Mouse (Mus musculus) neutrophil, adult 59 days (primary cell): ENCODE results near the gene Tpst1. TPM values are rescaled to one million over a fixed set of nuclear protein-coding genes. Genes with fewer than 3 reads are reported as not detected.

Experiments used
- total RNA-seq, 2 experiments: library from RNA; stranded (reverse); gene quantifications; 1 replicate in 1 of 2; 2 replicates in 1 of 2; pipeline ENCODE4 v1.2.4; 2023

Tpst1 gene
- 1 to 10 TPM; 2.9 to 3.2 TPM for total RNA-seq

DNA sequence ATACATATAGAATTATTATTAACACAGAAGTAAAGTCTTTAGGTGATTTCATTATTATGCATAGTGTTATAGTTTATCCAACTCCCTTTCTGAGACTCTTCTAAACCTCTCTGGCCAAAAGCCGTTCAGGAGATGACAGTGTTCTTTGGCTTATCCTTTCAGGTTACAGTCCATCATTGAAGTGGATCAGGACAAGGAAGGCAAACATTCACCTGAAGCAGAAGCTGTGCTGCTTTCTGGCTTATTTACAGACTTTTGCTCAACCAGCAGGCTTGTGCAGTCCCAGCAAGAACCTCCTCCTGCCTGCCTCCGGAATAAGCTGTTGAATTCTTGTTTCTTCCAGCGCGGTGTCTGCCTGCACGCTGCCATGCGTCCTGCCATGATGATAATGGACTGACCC is at the start of gene Tpst1:
Tpst1 (plus strand) TSS at position 301 of the 400 bp plus-strand sequence.

DNA sequence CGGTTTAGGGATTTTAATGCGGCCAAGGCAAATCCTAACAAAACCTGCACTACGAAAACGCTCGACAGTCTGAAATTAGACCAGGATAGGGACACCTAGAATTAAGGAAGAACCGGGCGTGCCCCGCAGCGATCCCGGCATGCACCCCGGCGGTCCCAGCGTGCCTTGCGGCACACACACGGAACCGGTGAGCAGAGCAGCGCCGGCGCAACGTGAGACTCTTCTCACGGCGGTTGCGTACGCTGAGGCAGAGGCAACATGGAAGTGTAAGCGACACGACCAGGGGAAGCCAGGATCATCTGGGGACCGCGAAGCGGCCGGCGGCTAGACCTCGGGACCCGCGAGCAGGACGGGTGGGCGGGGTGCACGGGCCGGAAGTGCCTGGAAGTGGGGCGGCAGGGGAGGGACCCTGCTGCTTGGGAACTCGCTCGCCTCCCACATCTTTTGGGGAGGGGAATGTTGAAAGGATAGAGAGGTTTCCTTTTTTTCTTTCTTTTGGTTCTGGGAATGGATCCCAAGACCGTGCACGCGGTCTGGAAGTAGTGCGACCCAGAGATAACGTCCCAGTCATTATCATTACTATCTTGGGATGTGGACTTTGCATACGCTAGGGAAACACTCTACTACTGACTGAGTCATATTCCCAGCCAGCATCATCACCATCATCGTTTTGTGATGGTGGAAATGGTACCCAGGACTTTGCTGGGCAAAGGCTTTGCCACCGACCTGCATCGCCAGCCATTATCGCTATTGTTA is 43.8 kb upstream of the Tpst1 start, which contains the start of the genes Asl and Crcp:
Asl (minus strand) TSS at position 106 of the 756 bp plus-strand sequence.
Crcp (plus strand) TSS at position 149 of the 756 bp plus-strand sequence.

DNA sequence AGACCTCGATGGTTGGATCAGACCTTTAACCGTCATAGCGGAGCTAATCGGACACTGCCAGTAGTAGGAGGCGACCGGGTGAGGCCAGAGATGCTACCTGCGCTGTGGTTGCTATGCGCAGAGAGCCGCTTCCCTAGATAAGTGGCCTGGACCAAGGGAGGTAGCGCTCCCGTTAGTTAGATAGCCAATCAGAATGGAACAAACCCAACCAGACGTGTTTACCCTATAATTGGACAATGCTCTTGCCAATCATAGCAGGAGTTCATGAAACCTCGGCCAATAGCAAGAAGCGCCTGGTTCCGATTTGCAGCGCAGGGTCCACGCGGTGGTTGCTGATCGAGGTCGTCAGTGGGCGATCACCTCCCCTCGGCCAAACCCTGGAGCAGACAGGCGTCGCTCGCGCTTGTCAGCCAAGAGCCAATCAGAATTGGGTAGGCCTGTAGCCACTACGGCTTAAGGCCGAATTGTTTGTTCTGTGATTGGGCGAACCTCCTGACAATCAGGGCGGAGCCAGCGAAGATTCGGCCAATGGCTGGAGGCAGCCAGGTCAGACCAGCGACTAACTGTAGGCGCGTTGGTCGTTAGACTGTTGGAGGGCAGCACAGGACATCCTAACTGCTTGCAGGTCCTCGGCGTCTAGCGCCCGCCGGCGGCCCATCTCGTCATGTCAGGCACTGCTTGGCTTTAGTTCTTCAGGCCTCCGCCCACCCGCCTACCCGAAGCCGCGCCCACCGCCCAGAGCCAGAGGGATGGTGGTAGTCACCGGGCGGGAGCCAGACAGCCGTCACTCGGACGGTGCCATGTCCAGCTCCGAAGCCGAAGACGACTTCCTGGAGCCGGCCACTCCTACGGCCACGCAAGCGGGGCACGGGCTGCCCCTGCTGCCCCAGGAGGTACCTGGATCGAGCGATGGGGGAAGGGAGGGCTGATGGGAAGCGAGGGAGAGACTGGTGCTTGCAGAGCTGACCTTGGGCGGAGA is 71.5 kb downstream of the Tpst1 start, which contains the start of gene Kctd7:
Kctd7 (plus strand) TSS at position 528 of the 979 bp plus-strand sequence.

DNA sequence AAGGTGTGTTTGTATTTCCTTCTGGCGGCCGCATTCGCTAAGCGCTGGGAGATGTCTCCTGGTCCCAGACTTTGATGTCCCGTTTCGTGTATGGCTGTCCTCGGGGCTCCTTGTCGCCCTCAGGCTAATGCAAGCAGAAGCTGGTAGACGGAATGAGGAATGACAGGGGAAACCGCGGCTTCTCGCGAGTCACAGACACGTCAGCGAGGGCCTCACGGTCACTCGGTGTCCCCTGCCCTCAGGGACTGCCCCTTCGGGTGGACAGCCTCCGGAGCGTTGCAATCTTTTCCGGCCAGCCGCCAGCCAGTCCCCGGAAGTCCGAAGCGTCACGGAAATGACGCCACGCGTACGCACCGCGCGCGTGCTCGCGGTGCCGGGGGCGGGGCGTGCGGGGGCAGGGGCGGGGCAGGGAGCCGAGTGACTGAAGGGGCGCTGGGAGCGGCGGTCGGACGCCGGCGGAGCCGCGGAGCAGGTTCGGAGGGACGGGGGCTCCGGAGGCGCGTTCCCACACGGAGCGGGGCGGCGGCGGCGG is 98.4 kb downstream of the Tpst1 start, which contains the start of gene Rabgef1:
Rabgef1 (plus strand) TSS at position 376 of the 532 bp plus-strand sequence.

Other genes starting within 250 kb of the Tpst1 start
- 1 to 10 TPM; 6.0 to 8.9 TPM for gene Sumf2, start 226.3 kb upstream of the Tpst1 start, total RNA-seq
- gene Chchd2, start 185.9 kb upstream of the Tpst1 start, total RNA-seq, result 100 to 1,000 TPM; 132 to 134 TPM
- under 1 TPM; 0.18 to 0.56 TPM for gene Zbed5, start 177.6 kb upstream of the Tpst1 start, total RNA-seq
- gene Phkg1, start 174.8 kb upstream of the Tpst1 start, total RNA-seq, result under 1 TPM; 0.24 to 0.62 TPM
- gene Nupr1l, start 164.8 kb upstream of the Tpst1 start, total RNA-seq, result 1 to 10 TPM in 1 of 2 experiments, under 1 TPM in 1; 0.18 to 3.2 TPM
- gene Vkorc1l1, start 131.4 kb upstream of the Tpst1 start, total RNA-seq, result 10 to 100 TPM; 16.8 to 18.7 TPM
- gene Gusb, start 70.3 kb upstream of the Tpst1 start, total RNA-seq, result 10 to 100 TPM; 55.2 to 64.1 TPM
- gene Asl, start 44.1 kb upstream of the Tpst1 start, total RNA-seq, result 10 to 100 TPM; 25.7 to 35.5 TPM
- 10 to 100 TPM; 16.5 to 19.8 TPM for gene Crcp, start 44.0 kb upstream of the Tpst1 start, total RNA-seq
- 1 to 10 TPM; 3.7 to 6.5 TPM for gene Kctd7, start 71.5 kb downstream of the Tpst1 start, total RNA-seq
- gene Rabgef1, start 98.5 kb downstream of the Tpst1 start, total RNA-seq, result 10 to 100 TPM; 87.7 to 94.4 TPM
- gene Tmem248, start 143.8 kb downstream of the Tpst1 start, total RNA-seq, result 10 to 100 TPM; 45.2 to 46.6 TPM
- 10 to 100 TPM; 37.3 to 44.0 TPM for gene Sbds, start 182.2 kb downstream of the Tpst1 start, total RNA-seq
- 1 to 10 TPM; 9.5 to 9.7 TPM for gene Tyw1, start 182.3 kb downstream of the Tpst1 start, total RNA-seq